Mouse (Mus musculus) ovary, adult 2 months (tissue): ENCODE data around the gene Ccdc113. TPM values are rescaled to one million over a fixed set of nuclear protein-coding genes. Genes with fewer than 3 reads are reported as not detected.

Experiments
- polyA plus RNA-seq: library from polyadenylated mRNA; depleted of rRNA; stranded (reverse); fragments of >200 nt; gene quantifications from 2 replicates; pipeline ENCODE4 v1.2.3, GENCODE M21; 2012; rRNA removed

The Ccdc113 gene
- polyA plus RNA-seq, result 1.1 and 1.5 TPM in 2 replicates

DNA sequence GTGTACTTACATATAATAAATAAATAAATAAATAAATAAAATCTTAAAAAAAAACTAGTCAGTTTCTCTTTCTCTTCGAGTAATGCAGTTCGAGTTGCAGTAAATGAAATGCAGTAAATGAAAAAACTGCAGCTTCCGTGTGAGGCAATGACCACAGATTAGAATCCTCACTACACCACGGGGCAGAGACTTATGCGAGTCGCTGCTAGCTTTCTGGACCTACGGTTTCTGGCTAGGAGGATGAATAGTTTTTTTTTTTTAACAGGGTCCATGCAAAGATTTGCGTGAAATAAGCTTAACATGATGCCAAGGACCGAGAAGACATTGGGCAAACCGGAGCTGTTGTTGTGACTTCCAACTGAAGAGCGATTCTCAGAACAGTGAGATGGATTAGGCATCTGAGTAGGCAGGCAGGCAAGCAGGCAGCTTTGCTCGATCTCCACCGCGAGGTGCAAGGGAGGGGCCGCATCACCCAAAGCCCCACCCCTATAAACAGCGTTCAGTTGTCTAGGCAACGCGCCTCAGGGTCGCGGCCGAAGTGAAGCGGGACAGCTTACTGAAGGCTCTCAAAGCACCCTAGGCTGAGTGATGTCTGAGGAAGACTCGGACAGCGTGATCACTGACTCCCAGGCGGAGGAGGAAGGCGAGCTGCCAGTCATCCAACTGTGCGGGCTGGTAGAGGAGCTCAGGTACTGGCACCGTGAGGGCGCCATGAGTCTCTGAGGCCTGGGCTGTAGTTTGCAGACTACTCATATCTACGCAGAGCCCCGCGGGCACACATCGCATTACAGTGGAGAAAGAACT lies at the start of gene Ccdc113:
Ccdc113 (plus strand) TSS at position 502 of the 804 bp plus-strand sequence.

DNA sequence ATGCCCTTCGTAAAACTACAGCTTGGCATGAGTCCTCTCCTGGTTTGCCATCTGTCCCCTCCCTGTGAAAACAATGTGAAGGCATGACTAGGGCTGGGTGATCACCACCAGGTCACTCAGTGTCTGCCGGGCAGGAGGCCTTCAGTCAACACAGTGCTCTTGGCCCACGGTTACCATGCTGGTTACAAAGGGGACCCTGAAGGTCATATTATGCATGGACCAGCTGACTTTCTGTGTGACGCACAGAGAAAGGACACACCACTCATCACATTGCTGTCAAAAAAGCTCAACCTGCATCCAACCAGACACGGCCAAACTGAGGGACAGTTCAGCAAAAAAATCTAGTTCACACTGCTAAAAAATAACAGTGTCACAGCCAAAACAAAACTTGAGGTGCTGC lies 43.9 kb upstream of the Ccdc113 start, which contains the start of gene Csnk2a2:
Csnk2a2 (minus strand) TSS at position 34 of the 400 bp plus-strand sequence.

DNA sequence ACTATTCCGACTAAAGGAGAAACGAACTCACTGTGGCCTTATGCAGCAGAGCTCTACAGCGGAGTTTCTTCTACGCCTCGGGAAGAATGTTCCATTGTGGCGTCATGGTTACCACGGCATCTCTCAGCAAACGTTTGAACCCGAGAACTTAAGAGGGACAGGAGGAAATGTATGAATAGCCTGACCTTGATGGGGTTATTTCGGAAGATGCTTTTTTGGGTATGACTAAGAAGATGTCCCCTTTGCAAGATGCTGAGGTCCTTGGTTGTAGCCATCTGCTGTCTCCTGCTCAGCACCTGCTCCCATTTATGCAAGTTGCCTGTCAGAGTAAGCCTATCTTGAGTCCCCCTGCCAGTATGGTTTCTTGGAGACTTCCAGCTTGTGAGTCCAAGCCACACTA lies 42.4 kb downstream of the Ccdc113 start, which contains the start of gene Prss54:
Prss54 (minus strand) TSS at position 101 of the 400 bp plus-strand sequence.

Other genes starting within 250 kb of the Ccdc113 start
- 3.2 and 4.2 TPM in 2 replicates for gene Cngb1, start 227.5 kb upstream of the Ccdc113 start, polyA plus RNA-seq
- gene Tepp, start 223.5 kb upstream of the Ccdc113 start, polyA plus RNA-seq, result 0.62 and 0.83 TPM in 2 replicates
- 18.1 and 18.8 TPM in 2 replicates for gene Zfp319, start 202.1 kb upstream of the Ccdc113 start, polyA plus RNA-seq
- 33.4 and 40.9 TPM in 2 replicates for gene Usb1, start 201.8 kb upstream of the Ccdc113 start, polyA plus RNA-seq
- 23.5 and 29.9 TPM in 2 replicates for gene Mmp15, start 181.8 kb upstream of the Ccdc113 start, polyA plus RNA-seq
- gene Cfap20, start 99.2 kb upstream of the Ccdc113 start, polyA plus RNA-seq, result 111 and 127 TPM in 2 replicates
- gene Csnk2a2, start 44.0 kb upstream of the Ccdc113 start, polyA plus RNA-seq, result 16.6 and 19.0 TPM in 2 replicates
- not detected in 2 replicates for gene Prss54, start 42.3 kb downstream of the Ccdc113 start, polyA plus RNA-seq
- 1.3 and 2.1 TPM in 2 replicates for gene Gins3, start 99.4 kb downstream of the Ccdc113 start, polyA plus RNA-seq
- gene Ndrg4, start 142.9 kb downstream of the Ccdc113 start, polyA plus RNA-seq, result 37.2 and 51.0 TPM in 2 replicates
- 15.2 and 21.4 TPM in 2 replicates for gene Setd6, start 181.8 kb downstream of the Ccdc113 start, polyA plus RNA-seq